Mouse (Mus musculus) bone marrow, adult 2 months (tissue): ENCODE measurements around the gene Gm6096. TPM values are rescaled to one million over a fixed set of nuclear protein-coding genes. Genes with fewer than 3 reads are reported as not detected.

Experiments used
- H3K27ac ChIP-seq: fragments of 200-500 bp; 2 replicates; pipeline ENCODE4 v1.5.1; 2012; ENCODE audit warnings: low read depth, mild to moderate bottlenecking, control low read depth, inconsistent platforms, low read length; ENCODE audit not compliant: control insufficient read depth, poor library complexity, insufficient read depth
- H3K4me1 ChIP-seq: fragments of 200-500 bp; 2 replicates; pipeline ENCODE4 v1.6.1; 2011; ENCODE audit warnings: low read length; ENCODE audit not compliant: control insufficient read depth, insufficient read depth
- H3K4me3 ChIP-seq: fragments of 200-500 bp; replicated peaks from 2 replicates; pipeline ENCODE3; 2011; ENCODE audit warnings: mild to moderate bottlenecking, low read depth, low read length, control low read depth; ENCODE audit not compliant: control insufficient read depth
- CTCF ChIP-seq: fragments of 200-500 bp; IDR thresholded peaks from 2 replicates; pipeline ENCODE4 v1.5.1; 2011; ENCODE audit warnings: low read length, control low read depth; ENCODE audit not compliant: control insufficient read depth, insufficient read depth
- POLR2A ChIP-seq: fragments of 200-500 bp; IDR thresholded peaks from 2 replicates; pipeline ENCODE4 v1.6.1; 2011; ENCODE audit warnings: low read depth, mild to moderate bottlenecking, control low read depth, low read length, borderline replicate concordance; ENCODE audit not compliant: control insufficient read depth
- WGBS: fragments of 180-500 bp; shearing (Covaris S2); methylation state at CpG from one replicate; pipeline ENCODE4 v1.1.7; 2018; 5-methylcytosine and 5-hydroxymethylcytosine counted together
- polyA plus RNA-seq: library from polyadenylated mRNA; stranded (reverse); fragments of >200 nt; gene quantifications from 2 replicates; pipeline ENCODE4 v1.2.4, GENCODE M21; 2011; ENCODE audit warnings: low replicate concordance; ENCODE audit not compliant: missing spikeins, insufficient read depth, insufficient read length

Gene Gm6096
- polyA plus RNA-seq, 1 experiment: not detected

DNA sequence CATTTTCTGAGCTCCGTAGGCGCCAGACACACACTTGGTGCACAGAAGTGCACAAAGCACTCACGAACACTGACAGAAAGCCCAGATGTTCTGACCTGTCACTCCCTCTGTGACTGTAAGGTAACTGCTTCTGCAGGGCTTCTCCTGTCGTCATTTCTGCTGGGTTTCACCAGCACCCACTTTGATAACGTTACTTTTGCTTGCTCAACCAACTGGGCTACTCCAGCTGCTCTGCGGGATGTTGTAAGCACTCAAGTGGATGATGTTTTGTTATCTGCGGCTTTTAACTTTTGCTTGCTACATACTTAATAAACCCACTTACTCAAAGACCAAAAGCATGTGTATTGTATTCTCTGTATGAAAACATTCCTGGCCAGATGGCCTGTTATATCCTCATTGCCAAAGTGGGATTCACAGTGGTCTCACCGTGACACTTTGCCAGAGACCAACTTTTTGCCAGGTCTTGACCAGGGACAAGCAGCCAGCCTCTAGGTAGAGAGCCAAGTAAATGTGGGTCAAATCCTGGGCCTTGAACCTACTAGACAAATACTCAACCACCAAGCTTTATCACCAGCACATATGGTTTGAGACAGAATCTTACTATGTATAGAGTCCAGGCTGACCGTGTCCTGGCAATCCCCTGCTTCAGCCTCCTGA, 29.1 kb upstream of the Gm6096 start:
- Histone ChIP-seq H3K4me1 (peaks cover 3% of the 10 kb centered on the region), H3K27ac (peak overlapping the region; percentile 50), H3K4me3 (no peak overlapping the region)
- no peak for TF ChIP-seq CTCF
- TF ChIP-seq POLR2A: no peak
- 60% methylated on average over 9 of the region's 9 CpGs for WGBS

DNA sequence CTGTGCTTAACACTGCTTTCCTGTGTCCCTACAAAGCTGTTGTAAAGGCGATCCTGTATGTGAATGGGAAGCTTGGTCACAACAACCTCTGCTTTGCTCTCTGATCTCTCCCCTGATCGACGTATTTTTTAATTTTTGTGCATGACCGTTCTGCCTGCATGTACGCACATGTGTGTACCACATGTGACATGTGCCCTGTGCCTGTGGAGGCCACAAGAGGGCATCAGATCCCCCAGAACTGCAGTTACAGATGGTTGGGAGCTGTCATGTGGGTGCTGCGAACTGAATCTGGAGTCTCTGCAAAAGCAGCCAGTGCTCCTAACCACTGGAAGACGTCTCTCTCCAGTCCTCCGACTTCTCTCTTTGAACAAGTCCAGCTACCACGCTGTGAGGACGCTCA, 28.5 kb upstream of the Gm6096 start:
- 83% methylated on average over 10 of the region's 10 CpGs for WGBS
- Histone ChIP-seq H3K27ac (peak overlapping the region; percentile 1), H3K4me3 (no peak overlapping the region), H3K4me1 (peaks cover 3% of the 10 kb centered on the region)
- TF ChIP-seq CTCF (peak; percentile 36; the same call in 1 of the 2 replicates), POLR2A (no peak)

DNA sequence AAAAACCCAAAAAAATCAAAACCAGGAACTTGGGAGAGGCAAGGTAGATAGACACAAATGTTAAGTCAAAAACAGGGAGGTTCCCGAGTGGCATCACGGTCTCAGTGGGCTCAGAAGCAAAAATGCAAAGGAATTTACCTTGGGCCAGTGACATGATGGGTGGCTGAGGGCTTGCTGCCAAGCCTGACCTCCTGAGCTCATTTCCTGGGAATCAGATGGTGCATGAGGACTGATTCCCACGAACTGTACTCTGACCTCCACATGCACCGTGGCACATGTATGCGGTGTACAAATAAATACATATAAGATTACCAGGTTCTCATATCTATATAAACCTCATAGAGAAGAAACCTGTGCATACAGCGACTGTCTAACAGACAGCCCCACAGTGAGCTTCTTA, 26.5 kb upstream of the Gm6096 start:
- Histone ChIP-seq H3K4me1 (peaks cover 3% of the 10 kb centered on the region; the same call in 1 of the 2 replicates), H3K27ac (no peak overlapping the region), H3K4me3 (no peak overlapping the region)
- 86% methylated on average over 6 of the region's 6 CpGs for WGBS
- TF ChIP-seq POLR2A: no peak
- TF ChIP-seq CTCF: no peak

DNA sequence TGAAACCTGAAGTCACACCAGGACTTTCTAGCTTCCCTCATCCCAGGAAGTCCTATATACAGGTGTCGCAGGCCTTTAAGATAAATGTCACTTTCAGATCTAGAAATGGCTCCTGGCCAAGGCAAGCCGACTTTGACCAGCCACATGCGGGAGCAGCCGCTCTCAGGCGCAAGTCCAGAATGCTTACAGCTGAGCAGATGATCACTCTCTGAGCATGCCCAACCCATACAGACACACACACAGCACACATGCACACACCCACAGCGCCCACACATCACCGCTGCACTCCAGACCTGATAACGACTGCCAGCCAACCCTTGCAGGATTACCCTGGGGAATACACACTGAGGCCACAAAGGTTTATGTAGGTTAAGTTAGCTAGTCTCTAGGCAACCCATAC, 24.8 kb upstream of the Gm6096 start:
- H3K27ac ChIP-seq: no peak overlapping the region
- H3K4me1 ChIP-seq: peaks cover 3% of the 10 kb centered on the region; the same call in 1 of the 2 replicates
- no peak for TF ChIP-seq POLR2A
- no peak for TF ChIP-seq CTCF
- peak overlapping the region; percentile 47 for H3K4me3 ChIP-seq
- WGBS: 56% methylated on average over 8 of the region's 8 CpGs

DNA sequence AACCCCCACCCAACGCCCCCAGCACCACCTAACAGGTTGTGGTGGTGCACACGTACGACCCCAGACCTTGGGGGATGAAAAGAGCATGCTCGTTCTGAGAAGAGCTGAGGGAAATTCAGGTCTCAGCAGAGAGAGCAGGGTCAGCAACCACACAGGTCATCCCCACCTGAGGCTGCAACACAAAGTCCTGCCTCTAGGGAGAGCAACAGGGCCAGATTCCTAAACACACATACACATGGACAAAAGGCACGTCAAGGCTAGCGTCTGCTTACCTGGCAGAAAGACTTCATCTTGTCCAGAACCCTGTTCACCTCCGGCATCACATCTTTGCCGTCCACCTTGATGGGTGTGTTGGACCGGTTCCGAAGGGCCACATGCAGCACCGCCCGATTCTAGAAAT, 24.0 kb upstream of the Gm6096 start:
- TF ChIP-seq POLR2A: no peak
- 0 out of 2 replicates have a peak, but pooled peaks have one; percentile 6 for TF ChIP-seq CTCF
- Histone ChIP-seq H3K4me3 (peak overlapping the region; percentile 91), H3K4me1 (peaks cover 3% of the 10 kb centered on the region; the same call in 1 of the 2 replicates), H3K27ac (peak overlapping the region; percentile 59)
- 84% methylated on average over 12 of the region's 12 CpGs for WGBS

DNA sequence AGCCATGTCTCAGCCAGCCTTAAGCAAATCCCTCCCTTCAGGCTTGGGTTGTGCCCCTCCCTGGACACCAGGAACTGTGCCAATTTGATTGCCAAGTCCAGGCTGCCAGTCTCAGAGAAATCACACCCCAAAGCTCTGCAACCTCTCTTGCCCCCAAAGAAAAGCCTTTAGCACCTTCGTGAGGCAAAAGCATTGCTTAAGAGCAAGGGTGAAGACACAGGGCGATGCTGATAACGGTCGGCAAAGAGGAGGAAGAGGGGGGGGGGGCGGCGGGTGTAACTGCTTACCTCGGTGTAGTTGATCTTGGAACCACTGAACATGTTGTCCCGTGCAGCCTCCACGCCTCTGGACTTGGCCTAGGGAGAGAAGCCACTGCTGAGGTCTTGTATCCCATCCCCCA, 22.2 kb upstream of the Gm6096 start:
- 22% methylated on average over 9 of the region's 9 CpGs for WGBS
- TF ChIP-seq CTCF: no peak
- no peak for TF ChIP-seq POLR2A
- Histone ChIP-seq H3K4me1 (peaks cover 2% of the 10 kb centered on the region; the same call in 1 of the 2 replicates), H3K27ac (peak overlapping the region; percentile 59), H3K4me3 (peak overlapping the region; percentile 91)

DNA sequence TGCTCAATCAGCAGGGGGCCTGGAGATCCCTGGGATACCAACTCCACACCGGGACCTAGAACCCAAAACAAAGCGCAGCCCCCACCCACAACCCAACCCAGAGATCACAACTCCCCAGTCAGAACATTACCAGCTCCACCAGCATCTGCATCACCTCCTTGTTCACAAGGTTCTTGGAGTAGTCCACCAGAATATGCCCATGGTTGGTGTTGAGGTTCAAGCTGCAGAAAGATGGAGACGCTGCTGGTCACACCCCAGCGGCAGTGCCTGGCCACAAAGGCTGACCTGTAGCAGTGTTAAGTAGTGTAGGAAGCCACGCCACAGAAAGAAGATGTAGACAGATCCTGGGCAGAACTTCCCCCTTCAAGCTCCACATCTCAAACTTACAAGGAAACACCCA, 21.7 kb upstream of the Gm6096 start:
- Histone ChIP-seq H3K4me1 (peaks cover 2% of the 10 kb centered on the region; the same call in 1 of the 2 replicates), H3K4me3 (peak overlapping the region; percentile 91), H3K27ac (peak overlapping the region; percentile 87)
- TF ChIP-seq CTCF (no peak), POLR2A (no peak)
- WGBS: 16% methylated on average over 5 of the region's 5 CpGs

DNA sequence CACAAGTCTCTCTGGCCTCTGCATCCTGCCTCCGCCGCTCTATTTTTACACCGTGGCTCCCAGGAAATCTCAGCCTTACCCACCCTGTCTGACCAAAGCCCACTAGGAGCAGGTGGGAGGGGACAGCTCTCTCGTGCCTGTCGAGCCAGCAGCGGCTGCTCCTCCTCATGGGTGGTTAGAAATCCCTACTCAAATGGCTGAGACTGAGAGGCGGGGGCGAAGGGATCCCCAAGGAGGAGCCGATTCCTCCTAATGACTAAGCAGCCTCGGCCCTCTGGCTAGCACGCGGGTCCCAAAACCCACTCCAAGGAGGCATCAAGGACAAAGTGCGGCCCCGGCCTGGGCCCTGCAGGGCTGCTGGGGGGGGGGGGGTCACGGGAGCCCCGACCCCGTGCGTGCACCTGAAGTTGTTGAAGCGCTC, 21.1 kb upstream of the Gm6096 start:
- WGBS: 2% methylated on average over 19 of the region's 19 CpGs
- TF ChIP-seq POLR2A: no peak
- TF ChIP-seq CTCF: no peak
- Histone ChIP-seq H3K4me1 (peaks cover 2% of the 10 kb centered on the region; the same call in 1 of the 2 replicates), H3K4me3 (peak overlapping the region; percentile 91), H3K27ac (peak overlapping the region; percentile 87)

DNA sequence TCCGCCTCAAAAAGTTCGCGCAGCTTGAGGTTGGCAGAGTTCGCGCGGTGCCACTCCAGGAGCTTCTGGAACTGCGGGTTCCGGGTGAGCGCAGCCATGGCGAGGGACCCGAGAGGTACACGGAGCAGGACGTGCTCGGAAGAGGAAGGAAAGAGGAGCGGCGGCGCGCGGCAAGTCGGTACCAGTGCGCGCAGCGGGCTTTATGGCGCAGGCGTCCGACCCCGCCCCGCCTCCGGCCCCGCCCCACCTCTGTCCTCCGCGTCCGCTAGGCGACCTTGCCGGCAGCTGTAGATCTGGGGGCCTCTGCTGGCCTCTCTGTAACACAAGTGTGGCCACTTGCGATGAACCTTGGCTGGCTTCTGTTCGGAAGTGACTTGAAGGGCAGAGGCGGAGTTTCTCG, 20.7 kb upstream of the Gm6096 start, which contains the start of gene Gpi1:
Gene Gpi1 (minus strand): TSS at position 221 of the 400 bp plus-strand sequence.
- peaks cover 3% of the 10 kb centered on the region; the same call in 1 of the 2 replicates for H3K4me1 ChIP-seq
- TF ChIP-seq CTCF: peak; percentile 59
- TF ChIP-seq POLR2A: peak; percentile 88; the same call in 1 of the 2 replicates
- WGBS: under 1% methylated on average over 39 of the region's 39 CpGs
- peak within 1 kb of the TSS; percentile 87 for H3K27ac ChIP-seq
- peak within 1 kb of the TSS; percentile 91 for H3K4me3 ChIP-seq
